Mouse (Mus musculus) liver, adult (tissue): Measurements from ENCODE around the gene Hmgcs2.
"Not testable (repeated sequence)": the region's sequence is repeated elsewhere in the genome, so short reads cannot be mapped to it uniquely, and the experiment has no call there.

Experiments
- GATA4 ChIP-seq: IDR thresholded peaks from 2 replicates; pipeline ENCODE4 v1.6.1; 2014; ENCODE audit warnings: mild to moderate bottlenecking, low read length; ENCODE audit not compliant: insufficient replicate concordance

The Hmgcs2 gene

GRCm38 (mm10) chr3:98310456-98310855, 30.2 kb downstream of the Hmgcs2 start:
- TF ChIP-seq GATA4, result no peak

GRCm38 (mm10) chr3:98312867-98313266, 32.6 kb downstream of the Hmgcs2 start:
- no peak for TF ChIP-seq GATA4

- no peak for TF ChIP-seq GATA4
These were observed 33.3 kb downstream of the Hmgcs2 start for GRCm38 (mm10) chr3:98313294-98314155.

GRCm38 (mm10) chr3:98315181-98315580, 34.9 kb downstream of the Hmgcs2 start:
- no peak for TF ChIP-seq GATA4

- TF ChIP-seq GATA4, result no peak
These were observed 36.9 kb downstream of the Hmgcs2 start for GRCm38 (mm10) chr3:98317143-98317542.

- no peak for TF ChIP-seq GATA4
These were observed 39.0 kb downstream of the Hmgcs2 start for GRCm38 (mm10) chr3:98319190-98319589.

- TF ChIP-seq GATA4, result no peak
These were observed 42.0 kb downstream of the Hmgcs2 start for GRCm38 (mm10) chr3:98322209-98322608.

- TF ChIP-seq GATA4, result no peak
These were observed 44.0 kb downstream of the Hmgcs2 start for GRCm38 (mm10) chr3:98324235-98324634.

- TF ChIP-seq GATA4, result no peak
These were observed 53.8 kb downstream of the Hmgcs2 start for GRCm38 (mm10) chr3:98334010-98334409.

- TF ChIP-seq GATA4, result no peak
These were observed 55.1 kb downstream of the Hmgcs2 start for GRCm38 (mm10) chr3:98335331-98335730.

- TF ChIP-seq GATA4, result no peak
These were observed 55.7 kb downstream of the Hmgcs2 start for GRCm38 (mm10) chr3:98335886-98336285.

- no peak for TF ChIP-seq GATA4
These were observed 56.7 kb downstream of the Hmgcs2 start for GRCm38 (mm10) chr3:98336661-98337654.

- no peak for TF ChIP-seq GATA4
These were observed 58.4 kb downstream of the Hmgcs2 start for GRCm38 (mm10) chr3:98338584-98339041.

- no peak for TF ChIP-seq GATA4
These were observed 59.0 kb downstream of the Hmgcs2 start for GRCm38 (mm10) chr3:98339097-98339705.

GRCm38 (mm10) chr3:98339706-98340109, 59.5 kb downstream of the Hmgcs2 start, which contains the start of gene Phgdh:
Gene Phgdh (minus strand): TSS chr3:98339990.
- not testable (repeated sequence) for TF ChIP-seq GATA4

GRCm38 (mm10) chr3:98340818-98341594, 60.8 kb downstream of the Hmgcs2 start:
- TF ChIP-seq GATA4, result no peak
